Mouse (Mus musculus) kidney, adult 2 months (tissue): ENCODE measurements around the gene Rab3gap1.

Source experiments
- CTCF ChIP-seq: fragments of 200-500 bp; conservative IDR thresholded peaks from 2 replicates; pipeline ENCODE4 v1.5.1; 2011; ENCODE audit warnings: low read depth, mild to moderate bottlenecking, control low read depth, low read length, moderate library complexity, mixed read lengths; ENCODE audit not compliant: insufficient read depth, insufficient read length
- POLR2A ChIP-seq: fragments of 200-500 bp; IDR thresholded peaks from one replicate; pipeline ENCODE4 v1.6.1; 2011; ENCODE audit warnings: low read depth, low read length, control low read depth

DNA sequence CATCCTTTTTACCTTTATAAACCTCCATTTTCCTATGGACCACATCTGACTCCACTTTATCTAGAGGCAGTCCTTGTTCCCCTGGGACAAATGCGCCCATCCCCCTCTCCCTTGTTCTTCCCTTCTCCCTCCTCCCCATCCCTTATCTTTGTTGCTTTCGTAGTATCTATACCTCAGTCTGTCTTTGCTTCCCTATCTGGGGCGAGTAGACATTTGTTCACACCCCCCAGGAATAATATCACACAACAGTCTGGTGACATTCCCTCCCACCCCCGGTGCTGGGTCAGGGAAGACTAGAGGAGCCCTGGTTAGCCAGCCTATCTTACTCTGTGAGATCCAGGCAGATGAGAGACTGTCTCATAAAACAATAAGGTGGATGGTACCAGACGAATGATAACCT, 23.1 kb upstream of the Rab3gap1 start:
- TF ChIP-seq POLR2A (no peak), CTCF (no peak)
